Mouse (Mus musculus): ENCODE data around the gene Teddm3. TPM values are rescaled to one million over a fixed set of nuclear protein-coding genes. Genes with fewer than 3 reads are reported as not detected.
"Not testable (repeated sequence)": the region's sequence is repeated elsewhere in the genome, so short reads cannot be mapped to it uniquely, and the experiment has no call there.

The Teddm3 gene
- not detected for total RNA-seq (2021)
- long read RNA-seq, experiment 1 = 0 reads
- long read RNA-seq, experiment 2 = 0 reads

- DNase-seq; intact Hi-C loops (cut with DNase I): not testable (repeated sequence)
Observed at GRCm38 (mm10) chr16:21153900-21154299, at the start of gene Teddm3. Gene Teddm3 (minus strand): TSS chr16:21154000.

GRCm38 (mm10) chr16:21202731-21203130 lies 48.9 kb upstream of the Teddm3 start:
- no peak for DNase-seq
- intact Hi-C loops (cut with DNase I) = no loop called here

- DNase-seq = no peak
- intact Hi-C loops (cut with DNase I) = no loop called here
Observed at GRCm38 (mm10) chr16:21199426-21199825, 45.6 kb upstream of the Teddm3 start.

DNA sequence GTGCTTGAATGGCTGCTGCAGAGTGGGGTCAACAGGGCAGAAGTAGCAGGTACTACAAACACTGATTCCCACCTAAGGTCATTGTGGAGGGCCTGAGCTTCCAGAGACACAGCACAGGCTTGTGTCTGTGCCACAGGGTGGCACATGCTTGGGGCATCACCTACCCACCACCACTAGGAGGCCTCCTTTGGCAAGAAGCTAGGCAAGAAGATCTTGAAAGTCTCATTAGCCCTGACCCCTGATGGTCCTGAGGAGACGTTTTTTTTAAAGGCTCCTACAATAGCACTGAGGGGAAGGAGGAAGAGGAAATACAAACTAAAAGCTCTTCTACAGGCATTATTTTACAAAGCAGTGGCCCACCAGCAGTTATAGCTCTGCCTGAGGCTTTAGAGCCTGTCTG lies 44.7 kb upstream of the Teddm3 start:
- intact Hi-C loops (cut with DNase I) = no loop called here
- DNase-seq = no peak

DNA sequence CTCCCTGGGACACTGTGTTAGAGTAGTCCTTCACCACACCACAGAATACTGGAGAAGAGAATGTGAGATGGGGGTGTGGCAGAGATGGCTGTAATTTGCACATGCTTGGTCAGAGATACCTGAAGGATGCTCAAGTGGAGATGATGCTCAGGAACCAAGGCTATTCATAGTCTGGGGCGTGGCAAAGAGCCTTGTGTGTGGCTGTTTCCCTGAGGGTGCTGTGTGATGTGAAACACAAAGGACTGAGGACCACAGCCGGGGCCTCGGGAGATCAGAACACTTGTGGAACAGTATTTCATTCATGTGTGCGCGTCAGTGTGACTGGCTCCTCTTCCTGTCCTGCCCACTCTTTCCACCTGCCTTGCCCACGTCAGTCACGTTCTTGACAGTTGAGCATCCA lies 44.2 kb upstream of the Teddm3 start:
- intact Hi-C loops (cut with DNase I) = no loop called here
- DNase-seq = no peak

DNA sequence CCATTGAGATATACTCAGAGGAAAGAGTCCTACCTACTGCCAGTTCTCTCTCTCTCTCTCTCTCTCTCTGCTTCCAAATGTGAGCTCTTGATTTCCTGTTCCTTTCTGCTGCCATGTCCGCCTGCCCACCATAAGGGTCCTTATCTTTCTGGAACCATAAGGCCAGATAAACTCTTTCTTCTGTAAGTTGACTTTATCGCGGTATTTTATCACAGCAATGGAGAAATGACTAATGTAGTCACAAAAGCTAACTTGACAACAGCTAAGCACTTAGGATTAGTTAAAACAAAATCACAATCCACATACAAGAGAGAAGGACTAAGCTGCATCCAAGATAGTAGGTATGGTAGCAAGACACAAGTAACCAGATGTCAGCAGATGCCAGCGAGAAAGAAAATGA lies 43.7 kb upstream of the Teddm3 start:
- intact Hi-C loops (cut with DNase I) = no loop called here

GRCm38 (mm10) chr16:21196576-21196975 lies 42.8 kb upstream of the Teddm3 start:
- intact Hi-C loops (cut with DNase I) = no loop called here
- DNase-seq = no peak

More for the DNA sequence above, 43.7 kb upstream of the Teddm3 start:
- DNase-seq = no peak

- intact Hi-C loops (cut with DNase I) = no loop called here
- DNase-seq = no peak
Observed at GRCm38 (mm10) chr16:21195260-21195866, 41.6 kb upstream of the Teddm3 start.

GRCm38 (mm10) chr16:21194182-21194581 lies 40.4 kb upstream of the Teddm3 start:
- intact Hi-C loops (cut with DNase I) = loop anchor here (5.0 kb wide), 3 partner anchors 282 to 467 kb away; no protein-coding TSS in a partner anchor
- DNase-seq = no peak

DNA sequence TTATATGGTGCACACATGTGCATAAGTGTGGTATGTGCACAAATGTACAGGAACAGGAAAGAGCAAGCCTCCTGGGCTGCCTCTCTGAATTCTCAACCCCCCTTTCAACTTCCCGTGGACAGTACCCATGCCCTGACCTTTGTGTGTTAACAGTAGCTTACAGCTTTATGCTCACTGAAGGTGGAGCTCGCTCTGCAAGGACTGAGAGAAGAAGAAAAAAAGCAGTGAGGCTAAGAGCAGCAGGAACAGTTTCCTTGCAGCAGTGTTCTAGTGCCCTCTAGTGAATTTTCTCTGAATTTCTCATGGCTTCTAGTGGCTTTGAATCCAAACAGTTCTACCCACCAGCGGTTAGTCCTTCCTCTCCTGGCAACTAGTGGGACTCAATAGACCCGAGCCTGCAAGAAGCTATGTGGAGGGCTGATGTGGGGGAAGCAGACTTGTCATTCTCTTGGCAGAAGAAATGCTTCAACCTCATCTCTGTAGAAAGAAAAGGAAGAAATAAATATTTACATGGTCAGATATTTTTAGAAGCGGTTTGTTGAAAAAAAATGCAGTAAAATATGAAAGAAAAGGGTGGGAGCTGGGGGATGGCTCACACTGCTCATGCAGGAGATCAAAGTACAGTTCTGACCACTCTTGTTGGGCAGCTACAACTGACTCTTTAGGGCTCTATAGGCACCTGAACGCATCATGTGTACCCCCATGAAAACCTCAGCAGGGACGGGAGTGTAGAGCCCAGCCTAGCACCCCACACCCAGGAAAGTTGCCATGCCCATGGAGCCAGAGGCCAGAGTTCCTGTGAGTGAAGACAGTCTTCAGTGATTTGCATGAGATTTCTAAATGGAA lies 38.9 kb upstream of the Teddm3 start:
- DNase-seq = peak in 1 of 2 experiments; percentile 53
- intact Hi-C loops (cut with DNase I) = loop anchor here (5.0 kb wide), 3 partner anchors 280 to 465 kb away; no protein-coding TSS in a partner anchor

GRCm38 (mm10) chr16:21191569-21191968 lies 37.8 kb upstream of the Teddm3 start:
- DNase-seq = no peak
- intact Hi-C loops (cut with DNase I) = loop anchor here (5.0 kb wide), 3 partner anchors 279 to 464 kb away; no protein-coding TSS in a partner anchor

- intact Hi-C loops (cut with DNase I) = no loop called here
- DNase-seq = no peak
Observed at GRCm38 (mm10) chr16:21188345-21188744, 34.5 kb upstream of the Teddm3 start.

GRCm38 (mm10) chr16:21187568-21187967 lies 33.8 kb upstream of the Teddm3 start:
- intact Hi-C loops (cut with DNase I) = no loop called here
- DNase-seq = no peak

DNA sequence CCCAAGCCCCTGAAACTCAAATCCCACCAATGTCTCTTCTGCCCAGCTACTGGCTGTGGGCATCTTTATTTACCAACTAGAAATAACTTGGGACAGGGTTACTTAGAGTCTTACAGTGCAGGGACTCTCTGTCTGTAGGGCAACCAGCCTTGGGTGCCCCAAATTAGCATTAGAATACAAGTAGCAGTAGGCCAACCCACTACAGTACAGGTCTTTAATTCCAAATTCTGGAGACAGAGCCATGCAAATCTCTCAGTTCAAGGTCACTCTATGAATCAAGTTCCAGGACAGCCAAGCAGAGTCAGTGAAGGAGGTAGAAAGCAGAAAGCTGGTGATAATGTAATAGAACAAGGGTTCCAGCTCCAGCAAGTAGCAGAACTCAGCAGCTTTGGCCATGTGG lies 30.9 kb upstream of the Teddm3 start:
- intact Hi-C loops (cut with DNase I) = no loop called here
- no peak for DNase-seq

DNA sequence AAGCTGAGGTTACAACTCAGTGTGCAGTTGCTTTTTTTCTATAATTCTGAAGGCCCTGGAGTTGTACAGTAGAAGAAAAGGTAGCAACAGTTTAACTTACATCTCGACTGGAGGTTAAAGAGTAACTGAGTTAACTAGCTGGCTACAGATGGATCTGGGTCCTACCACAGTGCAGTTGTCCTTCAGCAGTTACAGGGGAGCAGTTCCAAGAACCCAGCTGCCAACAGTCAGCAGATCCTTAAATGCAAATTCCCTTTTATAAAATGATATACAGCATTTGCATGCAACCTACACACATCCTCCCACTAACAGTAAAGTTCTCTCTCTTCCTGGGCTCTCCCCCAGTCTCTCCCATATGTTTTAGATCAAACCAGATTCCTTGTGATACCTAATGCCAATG lies 28.3 kb upstream of the Teddm3 start:
- DNase-seq = no peak
- intact Hi-C loops (cut with DNase I) = no loop called here

- no peak for DNase-seq
- intact Hi-C loops (cut with DNase I) = no loop called here
Observed at GRCm38 (mm10) chr16:21175236-21175635, 21.4 kb upstream of the Teddm3 start.

- intact Hi-C loops (cut with DNase I) = loop anchor here (10.0 kb wide), 1 partner anchor 94 kb away; no protein-coding TSS in a partner anchor
- no peak for DNase-seq
Observed at GRCm38 (mm10) chr16:21168730-21169129, 14.9 kb upstream of the Teddm3 start.

GRCm38 (mm10) chr16:21165343-21166220 lies 11.8 kb upstream of the Teddm3 start:
- DNase-seq = not testable (repeated sequence)
- intact Hi-C loops (cut with DNase I) = loop anchor here (10.0 kb wide), 1 partner anchor 91 kb away; no protein-coding TSS in a partner anchor

DNA sequence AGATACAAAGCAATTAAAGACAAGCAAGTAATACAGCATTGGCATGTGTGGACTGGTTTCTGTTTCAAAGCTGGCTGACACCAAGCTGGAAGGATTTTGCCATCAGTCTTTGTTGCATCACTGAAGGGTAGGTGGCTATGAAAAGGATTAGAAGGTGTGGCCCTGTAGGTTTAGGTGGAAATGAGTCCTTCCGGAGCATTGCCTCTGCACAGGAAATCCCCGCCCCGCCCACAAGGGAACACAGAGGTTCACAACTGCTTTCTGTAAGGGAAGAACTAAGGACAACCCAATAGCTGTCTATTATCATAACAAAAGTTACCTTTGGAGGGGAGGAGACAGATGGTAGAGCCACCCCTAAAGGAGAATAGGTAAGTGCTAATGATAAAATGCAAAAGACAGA lies 9.6 kb upstream of the Teddm3 start:
- intact Hi-C loops (cut with DNase I) = loop anchor here (10.0 kb wide), 1 partner anchor 89 kb away; no protein-coding TSS in a partner anchor
- DNase-seq = not testable (repeated sequence)

GRCm38 (mm10) chr16:21159226-21159625 lies 5.4 kb upstream of the Teddm3 start:
- intact Hi-C loops (cut with DNase I); DNase-seq: not testable (repeated sequence)
